Mouse (Mus musculus) T-helper 2 cell (primary cell): Measurements from ENCODE around the gene Reep6.

Source experiments
- in situ Hi-C: fragments of 300-600 bp; cut with MboI, MseI; formaldehyde crosslinking; loops from one replicate; pipeline ENCODE4 v1.15.1; 2025; ENCODE audit warnings: high pct_unique_total_duplicates

Gene Reep6

DNA sequence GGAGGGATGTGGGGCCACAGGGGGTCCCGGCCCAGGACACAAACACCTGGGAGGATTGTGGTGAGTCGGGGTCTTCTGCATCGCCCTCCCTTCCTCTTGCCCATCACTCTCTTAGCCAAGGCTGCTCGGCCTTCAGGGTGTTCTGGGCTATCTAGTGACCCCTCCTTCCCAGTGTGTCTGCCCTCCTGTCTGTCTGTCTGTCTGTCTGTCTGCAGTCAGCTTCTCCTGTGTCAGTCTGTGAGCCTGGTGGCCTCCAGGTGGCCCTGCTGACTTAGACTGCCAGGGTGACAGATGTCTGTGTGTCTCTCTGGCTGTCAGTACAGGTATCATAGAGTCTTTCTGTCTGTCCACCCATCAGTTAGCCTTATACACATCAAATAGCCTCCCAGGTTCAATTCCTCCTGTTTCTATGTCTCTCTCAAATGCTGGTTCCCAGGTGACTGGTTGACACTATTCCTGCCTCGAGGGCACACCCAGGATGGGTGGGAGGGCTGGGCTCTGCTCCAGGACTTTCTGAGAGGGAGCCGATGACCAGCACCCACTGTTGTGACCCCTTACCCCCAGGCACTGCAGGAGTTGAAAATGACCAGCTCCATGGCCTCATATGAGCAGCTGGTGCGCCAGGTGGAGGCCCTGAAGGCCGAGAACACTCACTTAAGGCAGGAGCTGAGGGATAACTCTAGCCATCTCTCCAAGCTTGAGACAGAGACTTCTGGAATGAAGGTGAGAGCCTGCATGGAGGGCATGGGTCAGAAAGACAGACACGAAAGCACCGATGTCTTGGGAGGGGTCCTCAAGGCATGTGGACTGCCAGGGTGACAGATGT is 28.3 kb upstream of the Reep6 start:
- in situ Hi-C loops, result no loop called here

DNA sequence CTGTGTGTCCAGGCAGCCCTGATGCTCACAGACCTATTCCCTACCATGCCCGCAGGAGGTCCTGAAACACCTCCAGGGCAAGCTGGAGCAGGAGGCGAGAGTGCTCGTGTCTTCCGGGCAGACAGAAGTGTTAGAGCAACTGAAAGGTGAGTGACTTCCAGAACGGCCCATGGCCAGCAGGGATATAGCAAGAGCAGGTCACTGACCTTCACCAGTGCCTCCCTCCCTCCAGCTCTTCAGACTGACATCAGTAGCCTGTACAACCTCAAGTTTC is 27.7 kb upstream of the Reep6 start:
- in situ Hi-C loops, result no loop called here

DNA sequence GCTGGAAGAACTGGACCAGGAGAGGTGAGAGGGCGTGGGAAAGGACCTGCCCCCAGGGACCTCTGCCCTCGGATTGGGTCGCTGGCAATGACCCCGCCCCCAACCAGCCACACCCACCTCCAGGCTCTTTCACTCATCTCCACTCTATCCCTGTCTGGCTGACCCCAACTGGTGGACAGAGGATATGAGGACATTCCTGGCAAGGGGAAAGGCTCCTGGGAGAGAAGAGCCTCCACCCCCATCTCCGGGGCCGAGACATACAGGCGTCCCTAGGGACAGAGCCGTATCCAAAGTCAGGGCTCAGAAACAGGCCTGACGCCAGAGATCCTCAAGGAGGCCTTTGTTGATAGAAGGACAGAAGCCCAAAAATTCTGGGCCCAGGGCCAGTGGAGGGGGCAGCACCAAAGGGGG is 27.3 kb upstream of the Reep6 start:
- in situ Hi-C loops, result no loop called here

DNA sequence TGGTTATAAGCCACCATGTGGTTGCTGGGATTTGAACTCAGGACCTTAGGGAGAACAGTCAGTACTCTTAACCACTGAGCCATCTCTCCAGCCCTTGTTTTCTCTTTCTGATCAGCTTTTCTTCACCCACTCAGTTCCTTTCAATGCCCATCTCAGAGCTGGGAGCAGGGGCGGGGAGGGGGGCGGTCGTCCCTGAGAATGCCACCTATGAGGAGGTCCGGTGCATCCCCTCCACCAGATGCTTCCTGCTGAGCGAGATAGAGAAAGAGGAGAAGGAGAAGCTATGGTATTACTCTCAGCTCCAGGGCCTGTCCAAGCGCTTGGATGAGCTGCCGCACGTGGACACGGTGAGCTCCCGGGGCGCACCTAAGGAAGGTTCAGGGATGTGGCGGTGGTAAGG is 25.3 kb upstream of the Reep6 start:
- in situ Hi-C loops, result no loop called here

DNA sequence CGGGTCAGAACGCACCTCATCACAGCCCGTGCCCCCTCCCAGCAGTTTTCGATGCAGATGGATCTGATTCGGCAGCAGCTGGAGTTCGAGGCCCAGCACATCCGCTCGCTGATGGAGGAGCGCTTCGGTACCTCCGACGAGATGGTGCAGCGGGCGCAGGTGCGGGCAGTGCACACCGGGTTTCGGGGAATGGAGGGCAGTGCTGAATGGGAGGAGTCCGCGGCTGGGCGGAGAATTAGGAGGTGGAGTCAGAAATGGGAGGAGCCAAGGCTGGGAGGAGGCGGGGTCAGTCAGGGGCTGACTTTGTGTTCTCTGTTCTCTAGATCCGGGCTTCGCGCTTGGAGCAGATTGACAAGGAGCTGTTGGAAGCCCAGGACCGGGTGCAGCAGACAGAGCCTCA is 24.9 kb upstream of the Reep6 start:
- in situ Hi-C loops, result no loop called here

DNA sequence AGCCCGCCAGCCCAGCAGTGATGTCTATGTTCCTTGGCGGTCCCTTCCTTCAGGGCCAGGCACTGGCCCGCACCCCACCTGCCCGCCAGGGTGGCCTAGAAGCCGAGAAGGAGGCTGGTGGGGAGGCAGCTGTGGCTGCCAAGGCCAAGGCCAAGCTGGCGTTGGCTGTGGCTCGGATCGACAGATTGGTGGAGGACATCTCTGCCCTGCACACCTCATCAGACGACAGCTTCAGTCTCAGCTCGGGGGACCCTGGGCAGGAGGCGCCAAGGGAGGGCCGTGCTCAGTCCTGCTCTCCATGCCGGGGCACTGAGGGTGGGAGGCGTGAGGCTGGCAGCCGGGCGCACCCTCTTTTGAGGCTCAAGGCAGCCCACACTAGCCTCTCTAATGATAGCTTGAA is 18.2 kb upstream of the Reep6 start:
- in situ Hi-C loops, result no loop called here

DNA sequence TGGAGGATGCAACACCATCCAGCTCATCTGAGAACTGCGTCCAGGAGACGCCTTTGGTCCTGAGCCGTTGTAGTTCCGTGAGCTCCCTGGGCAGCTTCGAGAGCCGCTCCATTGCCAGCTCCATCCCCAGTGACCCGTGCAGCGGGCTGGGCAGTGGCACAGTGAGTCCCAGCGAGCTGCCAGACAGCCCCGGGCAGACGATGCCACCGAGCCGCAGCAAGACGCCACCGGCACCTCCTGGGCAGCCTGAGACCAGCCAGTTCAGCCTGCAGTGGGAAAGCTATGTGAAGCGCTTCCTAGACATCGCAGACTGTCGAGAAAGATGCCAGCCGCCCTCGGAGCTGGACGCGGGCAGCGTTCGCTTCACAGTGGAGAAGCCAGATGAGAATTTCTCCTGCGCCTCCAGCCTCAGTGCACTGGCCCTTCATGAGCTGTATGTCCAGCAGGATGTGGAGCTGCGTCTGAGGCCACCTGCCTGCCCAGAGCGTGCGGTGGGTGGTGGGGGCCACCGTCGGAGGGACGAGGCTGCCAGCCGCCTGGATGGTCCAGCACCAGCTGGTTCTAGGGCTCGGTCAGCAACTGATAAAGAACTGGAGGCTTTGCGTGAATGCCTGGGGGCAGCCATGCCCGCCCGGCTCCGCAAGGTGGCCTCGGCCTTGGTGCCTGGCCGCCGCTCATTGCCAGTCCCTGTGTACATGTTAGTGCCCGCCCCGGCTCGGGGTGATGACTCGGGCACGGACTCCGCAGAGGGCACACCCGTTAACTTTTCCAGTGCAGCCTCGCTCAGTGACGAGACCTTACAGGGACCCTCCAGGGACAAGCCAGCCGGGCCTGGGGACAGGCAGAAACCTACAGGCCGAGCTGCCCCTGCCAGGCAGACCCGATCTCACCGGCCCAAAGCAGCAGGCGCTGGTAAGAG is 16.9 kb upstream of the Reep6 start:
- in situ Hi-C loops, result no loop called here

DNA sequence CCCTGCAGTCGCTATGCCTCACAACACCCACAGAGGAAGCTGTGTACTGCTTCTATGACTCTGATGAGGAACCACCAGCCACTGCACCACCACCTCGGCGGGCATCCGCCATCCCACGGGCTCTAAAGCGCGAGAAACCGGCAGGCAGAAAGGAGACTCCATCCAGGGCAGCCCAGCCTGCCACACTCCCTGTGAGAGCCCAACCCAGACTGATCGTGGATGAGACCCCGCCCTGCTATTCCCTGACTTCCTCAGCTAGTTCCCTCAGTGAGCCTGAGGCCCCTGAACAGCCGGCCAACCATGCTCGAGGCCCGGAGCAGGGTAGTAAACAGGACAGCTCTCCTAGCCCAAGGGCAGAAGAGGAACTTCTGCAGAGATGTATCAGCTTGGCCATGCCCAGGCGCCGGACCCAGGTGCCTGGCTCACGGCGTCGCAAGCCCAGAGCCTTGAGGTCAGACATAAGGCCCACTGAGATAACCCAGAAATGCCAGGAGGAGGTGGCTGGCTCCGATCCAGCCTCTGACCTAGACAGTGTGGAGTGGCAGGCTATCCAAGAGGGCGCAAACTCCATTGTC is 16.0 kb upstream of the Reep6 start:
- in situ Hi-C loops, result no loop called here

DNA sequence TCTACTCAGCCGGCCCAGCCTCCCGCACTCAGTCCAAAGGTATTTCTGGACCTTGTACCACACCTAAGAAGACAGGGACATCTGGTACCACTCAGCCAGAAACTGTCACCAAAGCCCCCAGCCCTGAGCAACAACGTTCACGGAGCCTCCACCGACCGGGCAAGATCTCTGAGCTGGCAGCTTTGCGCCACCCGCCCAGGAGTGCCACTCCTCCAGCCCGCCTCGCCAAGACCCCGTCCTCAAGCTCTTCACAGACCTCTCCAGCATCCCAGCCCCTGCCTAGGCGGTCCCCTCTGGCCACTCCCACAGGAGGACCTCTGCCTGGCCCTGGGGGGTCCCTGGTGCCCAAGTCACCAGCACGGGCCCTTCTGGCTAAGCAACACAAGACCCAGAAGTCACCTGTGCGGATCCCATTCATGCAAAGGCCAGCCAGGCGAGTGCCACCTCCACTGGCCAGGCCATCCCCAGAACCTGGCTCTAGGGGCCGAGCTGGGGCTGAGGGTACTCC is 15.2 kb upstream of the Reep6 start:
- in situ Hi-C loops, result no loop called here

DNA sequence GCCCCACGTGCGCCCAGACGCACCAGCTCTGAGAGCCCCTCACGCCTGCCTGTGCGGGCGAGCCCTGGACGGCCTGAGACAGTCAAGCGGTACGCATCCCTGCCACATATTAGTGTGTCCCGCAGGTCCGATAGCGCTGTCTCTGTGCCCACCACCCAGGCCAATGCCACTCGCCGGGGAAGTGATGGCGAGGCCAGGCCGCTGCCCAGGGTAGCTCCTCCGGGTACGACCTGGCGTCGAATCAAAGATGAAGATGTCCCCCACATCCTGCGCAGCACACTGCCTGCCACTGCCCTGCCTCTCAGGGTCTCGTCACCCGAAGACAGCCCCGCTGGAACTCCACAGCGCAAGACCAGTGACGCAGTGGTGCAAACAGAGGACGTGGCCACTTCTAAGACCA is 14.4 kb upstream of the Reep6 start:
- in situ Hi-C loops, result no loop called here

DNA sequence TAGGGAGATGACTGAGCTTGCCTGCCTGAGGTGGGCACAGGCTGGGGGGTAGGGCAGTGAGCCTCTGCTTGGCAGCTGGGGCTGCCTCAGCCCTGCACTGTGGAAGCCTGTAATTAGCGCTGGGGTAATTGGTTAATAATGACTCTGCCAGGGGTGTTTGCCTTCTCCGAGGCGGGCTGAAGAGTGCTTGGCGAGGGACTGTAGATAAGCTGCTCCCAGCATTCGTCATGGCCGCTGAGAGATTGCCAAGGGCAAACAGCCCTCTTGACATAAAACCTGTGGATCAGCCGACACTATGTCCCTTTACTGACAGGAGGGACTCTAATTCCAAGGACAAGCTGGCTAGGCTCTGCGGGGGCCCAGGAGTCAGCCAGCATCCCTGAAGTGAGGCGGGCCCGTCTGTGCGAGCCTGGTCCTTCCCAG is 13.4 kb upstream of the Reep6 start:
- in situ Hi-C loops, result no loop called here

DNA sequence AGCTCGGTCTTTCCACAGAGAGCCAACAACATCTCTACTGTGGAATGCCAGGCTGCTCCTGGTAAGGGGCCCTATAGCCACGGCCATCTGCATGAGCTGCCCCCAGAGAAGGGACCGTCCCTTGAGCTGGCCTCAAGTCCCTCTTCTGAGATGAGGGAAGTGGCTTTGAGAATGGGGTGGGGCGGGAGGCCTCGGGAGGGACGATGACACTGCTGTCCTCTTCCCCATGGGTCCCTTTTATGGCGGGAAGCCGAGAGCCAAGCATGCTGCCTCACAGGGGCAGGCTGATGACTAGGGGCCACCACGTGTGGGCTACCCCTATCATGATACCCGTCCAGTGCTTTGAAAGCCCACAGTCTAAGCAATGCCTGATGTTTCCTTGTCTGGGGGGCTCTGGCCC is 12.7 kb upstream of the Reep6 start:
- in situ Hi-C loops, result no loop called here

DNA sequence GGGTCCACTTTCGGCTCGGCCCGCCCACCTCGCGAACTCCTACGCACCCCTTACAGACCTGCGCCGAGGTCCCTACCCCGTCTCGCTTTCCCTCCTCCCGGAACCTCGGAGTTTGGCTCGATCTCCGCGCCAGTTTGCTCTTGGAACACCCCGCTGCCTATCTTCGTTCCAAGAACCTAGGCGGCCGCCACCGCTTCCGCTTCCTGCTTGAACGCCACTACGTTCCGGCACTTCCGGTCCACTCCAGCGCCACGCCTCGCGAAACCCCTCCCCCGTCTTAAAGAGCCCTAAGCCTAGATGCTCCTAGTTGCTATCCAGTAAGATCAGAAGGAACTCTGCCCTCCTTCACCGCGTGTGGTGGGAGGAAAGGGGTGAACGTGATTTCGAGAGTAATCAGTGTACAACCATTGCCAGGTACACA is 9.4 kb upstream of the Reep6 start, which contains the start of gene 2310011J03Rik:
TSS of gene 2310011J03Rik (minus strand) at position 198 of the 421 bp plus-strand sequence.
- in situ Hi-C loops, result no loop called here

DNA sequence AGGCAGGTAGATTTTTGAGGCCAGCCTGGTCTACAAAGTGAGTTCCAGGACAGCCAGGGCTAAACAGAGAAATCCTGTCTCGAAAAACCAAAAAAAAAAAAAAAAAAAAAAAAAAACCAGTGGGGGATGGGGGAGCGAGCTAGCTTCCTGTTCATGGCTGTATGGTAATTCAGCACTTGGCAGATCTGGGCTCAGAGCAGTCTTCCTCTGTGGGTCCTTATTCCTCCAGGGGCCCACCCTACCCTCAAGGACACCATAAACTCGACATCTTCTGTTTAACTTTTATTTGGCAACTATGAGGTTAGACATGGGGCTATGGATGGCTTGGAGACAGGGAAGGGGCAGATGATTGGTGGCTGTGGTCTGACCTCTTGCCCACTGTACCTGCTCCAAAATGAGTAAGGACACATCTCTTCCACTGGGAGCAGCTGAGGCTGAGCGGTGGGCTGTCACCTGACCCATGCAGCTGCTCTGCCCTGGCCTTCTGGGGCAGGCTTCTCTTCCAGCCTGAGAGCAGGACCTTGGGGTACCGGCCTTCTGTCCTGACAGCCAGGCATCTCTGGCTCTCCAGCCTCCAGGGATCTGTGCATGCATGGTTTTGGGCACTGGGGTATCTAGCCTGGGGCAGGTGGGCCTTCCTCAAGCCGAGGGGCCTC is 8.6 kb upstream of the Reep6 start:
- in situ Hi-C loops, result no loop called here

DNA sequence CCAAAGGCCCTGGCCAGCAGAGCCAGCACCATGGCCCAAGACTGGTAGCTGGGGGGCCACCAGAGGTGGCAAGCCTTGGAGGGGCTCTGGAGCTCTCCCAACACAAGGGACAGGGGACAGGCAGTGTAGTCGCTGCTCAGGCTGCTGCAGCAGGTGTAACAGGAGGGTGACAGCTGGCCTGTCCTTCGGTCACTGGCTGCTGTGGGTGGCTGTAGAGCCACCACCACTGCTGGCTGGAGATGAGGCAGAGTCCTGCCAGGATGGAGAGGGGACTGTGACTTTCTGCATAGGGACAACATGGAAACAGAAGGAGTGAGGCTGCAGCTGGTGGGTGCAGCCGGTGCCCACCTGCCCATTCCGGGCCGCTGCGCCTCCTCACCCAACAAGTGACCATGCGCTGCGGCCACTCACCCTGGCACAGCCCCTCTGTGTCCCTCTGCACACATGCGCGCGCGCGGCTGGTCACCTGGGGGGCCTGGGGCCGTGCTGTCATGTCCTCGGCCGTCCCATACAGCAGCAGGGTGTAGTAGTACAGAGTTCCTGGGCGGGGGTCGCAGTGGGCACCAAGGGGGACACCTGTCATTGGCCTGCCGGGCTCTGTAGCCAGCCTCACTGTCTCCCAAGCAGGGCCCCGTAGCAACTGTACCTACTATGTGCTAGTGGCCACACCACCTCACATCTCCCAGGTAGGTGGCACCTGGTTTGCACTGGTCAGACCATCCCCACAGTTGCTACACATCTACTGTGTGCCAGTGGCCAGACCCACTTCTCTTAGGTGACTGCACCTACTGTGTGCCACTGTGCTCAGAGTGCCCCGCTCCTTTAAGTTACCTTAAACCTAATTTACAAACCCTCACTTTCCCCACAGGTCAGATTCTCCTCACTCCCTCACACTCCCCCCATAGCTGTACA is 7.8 kb upstream of the Reep6 start:
- in situ Hi-C loops, result no loop called here

DNA sequence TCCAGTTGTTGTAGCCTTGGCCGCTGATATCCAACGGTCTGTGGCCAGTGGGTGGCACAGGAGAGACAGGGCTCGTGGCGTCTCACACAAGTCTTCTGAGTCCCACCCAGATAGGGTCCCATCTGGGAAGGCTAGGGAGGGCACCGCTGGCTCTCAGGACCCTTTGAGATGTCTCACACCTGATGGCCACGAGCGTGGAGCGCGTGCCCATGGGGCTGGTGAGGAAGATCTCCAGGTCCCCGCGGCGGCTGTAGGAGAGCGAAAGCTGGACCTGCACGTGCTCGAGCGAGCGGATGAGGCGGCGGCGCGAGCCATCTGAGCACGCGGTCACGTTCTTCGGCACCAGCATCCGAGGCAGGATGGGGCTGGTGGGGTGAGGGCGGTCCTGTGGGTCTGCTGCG is 6.9 kb upstream of the Reep6 start:
- in situ Hi-C loops, result no loop called here

DNA sequence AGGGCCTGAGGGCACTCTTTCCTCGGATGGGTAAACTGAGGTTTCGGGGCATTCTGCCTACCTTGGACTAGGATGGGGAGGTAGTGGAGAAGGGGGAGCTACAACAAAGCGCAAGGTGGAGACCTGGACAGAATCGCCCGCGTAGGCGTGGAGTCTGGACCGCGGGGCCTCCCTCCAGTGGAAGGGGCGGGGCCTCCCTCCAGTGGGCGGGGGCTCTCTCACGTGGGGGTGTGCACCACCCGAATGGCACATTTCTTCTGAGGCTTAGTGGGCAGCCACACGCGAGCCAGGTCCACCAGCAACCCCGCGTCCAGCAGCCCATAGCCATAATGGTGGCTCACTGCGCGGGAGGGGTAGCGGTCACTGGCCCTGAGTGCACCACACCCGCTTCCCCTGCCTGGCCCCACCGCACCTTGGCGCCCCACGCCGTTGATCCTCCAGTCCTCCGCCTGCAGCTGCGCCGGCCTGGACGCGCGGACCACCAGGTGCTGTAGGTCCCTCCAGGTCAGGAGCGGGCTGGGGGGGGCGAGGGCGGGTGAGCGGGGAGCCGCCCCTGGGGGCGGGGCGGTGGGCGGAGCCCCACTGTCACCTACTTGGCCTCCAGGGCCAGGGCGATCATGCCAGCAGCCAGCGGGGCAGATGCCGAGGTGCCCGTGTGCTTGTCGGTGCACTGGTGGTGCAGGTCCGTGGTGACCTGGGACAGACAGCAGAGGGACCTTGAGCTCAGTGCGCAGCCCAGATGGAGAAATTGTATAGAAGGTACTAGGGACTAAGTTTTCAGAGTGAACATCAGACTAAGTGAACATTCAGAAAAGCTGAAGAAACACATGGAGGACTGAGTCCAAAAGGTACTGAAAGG is 6.3 kb upstream of the Reep6 start:
- in situ Hi-C loops, result no loop called here

DNA sequence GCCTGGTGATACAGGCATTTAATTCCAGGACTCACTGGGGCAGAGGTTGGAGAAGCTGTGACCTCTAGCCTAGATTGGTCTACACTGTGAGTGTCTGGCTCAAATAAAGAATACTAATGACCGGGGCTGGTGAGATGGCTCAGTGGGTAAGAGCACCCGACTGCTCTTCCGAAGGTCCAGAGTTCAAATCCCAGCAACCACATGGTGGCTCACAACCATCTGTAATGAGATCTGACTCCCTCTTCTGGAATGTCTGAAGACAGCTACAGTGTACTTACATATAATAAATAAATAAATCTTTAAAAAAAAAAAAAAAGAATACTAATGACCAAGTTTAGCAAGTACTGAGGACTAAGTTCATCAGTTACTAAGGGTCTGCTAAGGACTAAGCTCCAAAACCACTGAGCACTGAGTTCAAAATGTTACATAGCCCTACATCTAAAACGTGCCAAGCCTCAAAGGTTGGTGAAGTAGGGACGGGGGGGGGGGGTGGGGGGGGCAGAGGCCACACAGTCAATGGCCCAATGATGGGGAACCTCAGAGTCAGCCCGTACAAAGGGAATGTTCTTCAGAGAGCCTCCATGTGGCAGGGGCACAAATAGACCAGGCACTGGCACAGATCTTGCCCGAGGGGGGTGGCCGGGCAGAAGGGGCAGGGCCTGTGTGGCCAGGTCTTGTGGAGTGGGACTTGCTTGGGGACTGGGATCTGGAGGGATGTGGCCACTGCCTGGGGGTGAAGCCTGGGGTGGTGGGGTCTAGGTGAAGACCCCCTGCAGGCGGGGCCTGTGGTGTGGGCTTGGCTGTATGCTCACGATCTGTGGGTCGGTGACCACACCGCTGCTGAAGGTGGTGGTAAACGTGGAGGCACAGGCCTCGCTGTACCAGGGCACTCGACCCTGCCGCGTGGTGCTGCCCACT is 5.4 kb upstream of the Reep6 start:
- in situ Hi-C loops, result no loop called here

DNA sequence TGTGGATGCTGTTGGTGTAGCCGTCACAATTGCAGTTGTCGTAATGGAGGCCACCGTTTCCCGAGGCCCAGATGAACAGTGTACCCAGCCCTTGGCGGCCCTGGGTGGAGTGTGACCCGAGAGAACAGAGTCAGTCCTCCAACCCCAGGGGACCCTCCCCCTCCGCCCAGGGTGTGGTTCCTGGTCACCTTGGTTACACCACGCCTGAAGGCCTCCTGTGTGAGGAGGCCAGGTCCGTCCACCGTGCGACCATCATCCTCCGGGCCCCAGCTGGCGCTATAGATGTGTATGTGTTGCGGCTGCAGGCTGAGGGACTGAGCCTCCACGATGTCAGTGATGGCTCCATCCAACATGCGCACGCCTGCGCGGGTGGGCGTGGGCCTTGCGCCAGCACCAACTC is 4.7 kb upstream of the Reep6 start:
- in situ Hi-C loops, result no loop called here
